Mouse (Mus musculus) kidney, postnatal 14 days (tissue): ENCODE measurements around the gene Kat2a.
"Not testable (repeated sequence)": the region's sequence is repeated elsewhere in the genome, so short reads cannot be mapped to it uniquely, and the experiment has no call there.

Experiments used
- DNase-seq: peaks from one replicate; pipeline ENCODE4 v3.0.0; 2022; ENCODE audit warnings: mixed read lengths

Gene Kat2a

DNA sequence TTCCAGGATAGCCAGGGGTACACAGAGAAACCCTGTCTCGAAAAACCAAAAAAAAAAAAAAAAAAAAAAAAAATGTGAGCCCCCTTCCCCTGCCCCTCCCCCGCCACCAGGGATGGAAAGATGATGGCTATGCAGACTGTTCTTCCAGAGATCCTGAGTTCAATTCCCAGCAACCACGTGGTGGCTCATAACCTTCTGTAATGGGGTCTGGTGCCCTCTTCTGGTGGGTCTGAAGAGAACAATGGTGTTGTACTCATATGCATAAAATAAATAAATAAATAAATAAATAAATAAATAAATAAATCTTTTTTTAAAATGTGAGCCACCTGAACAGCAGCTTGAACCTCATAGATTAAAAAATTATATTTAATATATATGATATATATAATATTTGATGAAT, 56.7 kb downstream of the Kat2a start:
- not testable (repeated sequence) for DNase-seq
